Mouse (Mus musculus) megakaryocyte, embryonic 14.5 days (primary cell): ENCODE data around the gene Ift140.

Source experiments
- FLI1 ChIP-seq: IDR thresholded peaks from 2 replicates; pipeline ENCODE4 v1.6.1; 2012; ENCODE audit warnings: low read length, inconsistent platforms, mixed read lengths
- GATA1 ChIP-seq: IDR thresholded peaks from 3 replicates; pipeline ENCODE4 v1.6.1; 2012; ENCODE audit warnings: mixed read lengths, low read length, inconsistent platforms, borderline replicate concordance

DNA sequence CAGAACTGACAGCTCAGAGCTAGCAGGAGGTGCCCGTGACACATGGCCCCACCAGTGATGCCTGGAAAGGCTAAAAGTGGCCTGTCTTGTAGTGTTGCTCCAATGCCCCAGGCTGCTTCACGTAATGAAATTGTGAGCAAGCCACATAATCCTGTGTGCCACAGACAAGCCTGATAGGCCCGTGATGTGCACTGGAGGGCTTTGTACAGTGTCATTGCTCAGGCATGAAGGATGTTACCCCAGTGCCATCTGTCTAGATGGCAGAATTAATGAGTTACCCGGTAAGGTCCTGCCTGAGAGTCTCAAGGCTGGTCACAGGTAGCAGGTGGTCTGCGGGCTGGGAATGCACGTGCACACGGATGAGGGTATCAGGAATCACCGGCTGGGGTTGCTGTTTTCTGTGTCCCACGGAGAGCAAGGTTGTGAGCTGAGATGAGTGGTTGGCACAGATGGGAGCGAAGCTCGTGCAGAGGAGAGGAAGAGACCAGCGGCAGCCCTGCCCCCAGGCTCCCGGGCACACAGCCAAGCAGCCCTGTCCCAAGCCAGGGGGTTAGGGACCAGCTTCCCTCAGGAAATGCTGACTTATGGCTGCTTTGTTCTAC, 62.0 kb downstream of the Ift140 start:
- TF ChIP-seq GATA1 (no peak), FLI1 (no peak)
